Mouse (Mus musculus): ENCODE measurements around the gene Abca6.

Abca6 gene

DNA sequence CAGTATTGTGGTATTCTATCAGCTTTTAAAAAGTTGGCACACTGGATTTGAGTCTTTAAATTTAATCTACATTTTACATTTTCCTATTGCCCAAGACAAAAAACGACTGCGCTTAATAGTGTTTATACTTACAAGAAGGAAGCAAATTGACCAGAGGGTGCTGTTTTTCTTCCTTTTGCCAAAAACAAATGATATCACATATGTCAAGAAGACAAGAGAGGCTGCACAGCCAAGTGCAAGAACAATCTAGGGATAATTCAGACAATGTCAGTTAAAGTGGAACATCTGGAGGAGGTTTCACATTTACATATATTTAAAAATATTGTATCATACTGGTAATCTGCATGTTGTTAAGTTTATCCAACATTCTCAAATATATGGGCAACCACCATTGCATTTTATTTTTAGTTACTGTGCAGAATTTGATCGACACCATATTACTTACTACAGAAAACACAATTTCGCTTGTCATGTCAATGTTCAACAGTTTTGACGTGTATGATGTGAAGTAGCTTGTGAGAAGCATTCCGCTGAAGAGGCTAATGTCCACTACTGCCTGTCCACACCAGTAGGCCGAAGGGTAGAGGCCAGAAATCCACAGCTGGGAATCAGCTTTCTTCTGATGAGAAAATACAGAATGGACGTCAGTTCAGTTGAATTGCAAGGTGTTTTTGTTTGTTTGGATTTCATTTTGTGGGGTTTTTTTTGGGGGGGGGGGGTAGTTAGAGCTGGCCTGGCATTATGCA, 54.8 kb downstream of the Abca6 start:
- DNase-seq (ENCODE audit: low spot score in 2 of 2) = no peak

DNA sequence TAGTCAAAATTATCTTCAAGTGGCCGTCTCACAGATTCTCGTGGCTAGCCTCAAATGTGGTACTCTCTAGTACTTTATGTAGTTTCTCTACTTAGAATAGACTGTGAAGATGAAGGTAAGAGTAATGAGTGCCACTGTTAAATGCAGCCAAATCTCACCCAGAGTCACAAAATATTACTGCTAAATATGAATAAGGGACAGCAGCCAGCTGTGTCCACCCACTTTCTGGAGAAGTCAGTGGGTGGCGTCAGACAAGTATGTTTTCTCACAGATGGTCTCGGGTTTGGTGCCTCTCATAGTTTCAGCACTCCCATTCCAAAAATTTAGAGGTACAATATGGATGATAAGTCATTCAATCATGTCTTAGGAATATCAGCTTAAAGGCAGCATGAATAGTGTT, 56.3 kb downstream of the Abca6 start:
- no peak for DNase-seq (ENCODE audit: low spot score in 2 of 2)

DNA sequence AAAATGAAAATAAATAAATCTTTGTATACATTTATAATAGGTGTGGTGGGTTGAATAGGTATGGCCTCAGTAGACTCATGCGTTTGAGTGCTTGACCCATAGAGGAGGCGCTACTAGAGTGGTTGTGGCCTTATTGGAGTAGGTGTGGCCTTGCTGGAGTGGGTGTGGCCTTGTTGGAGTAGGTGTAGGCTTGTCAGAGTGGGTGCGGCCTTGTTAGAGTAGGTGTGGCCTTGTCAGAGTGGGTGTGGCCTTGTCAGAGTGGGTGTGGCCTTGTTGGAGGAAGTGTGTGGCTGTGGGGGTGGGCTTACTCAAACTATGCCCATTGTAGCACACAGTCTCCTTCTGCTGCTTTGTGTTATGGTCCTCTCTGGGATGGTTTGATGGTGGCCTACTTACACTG, 80.4 kb downstream of the Abca6 start:
- no peak for DNase-seq (ENCODE audit: low spot score in 2 of 2)

DNA sequence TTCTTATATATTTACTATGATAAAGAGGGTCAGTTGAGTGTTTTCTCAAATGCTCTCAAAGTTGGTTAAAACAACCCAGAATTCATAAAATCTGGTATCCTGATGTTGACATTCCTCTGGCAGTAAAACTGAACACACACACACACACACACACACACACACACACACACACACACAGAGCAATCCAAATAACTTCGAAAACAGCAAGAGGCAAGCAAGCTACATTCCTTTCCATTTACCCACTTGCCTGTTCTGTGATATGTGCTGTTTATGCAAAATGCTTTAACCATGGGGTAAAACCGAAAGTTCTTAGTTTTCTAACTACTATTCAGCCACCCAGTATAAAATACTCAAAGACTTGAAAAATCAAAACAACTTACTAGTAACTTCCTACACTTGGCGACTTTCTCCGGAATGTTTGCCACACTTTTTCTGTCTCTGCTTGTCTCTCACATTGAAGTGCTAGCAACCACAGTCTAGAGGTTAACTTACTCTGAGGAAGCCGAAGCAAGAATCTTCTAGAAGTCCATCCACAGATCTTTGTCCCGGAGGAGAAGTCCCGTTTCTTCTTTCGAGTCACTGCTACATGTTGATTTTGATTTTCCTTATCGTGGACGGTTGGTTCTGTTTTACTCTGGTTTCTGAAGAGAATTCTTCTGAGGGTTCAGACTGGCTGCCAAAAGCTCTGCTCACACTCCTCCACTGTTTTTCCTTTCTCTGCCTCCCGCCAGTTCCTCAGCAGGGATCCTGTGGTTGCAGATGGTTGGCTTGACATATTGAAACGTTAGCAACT, 83.9 kb downstream of the Abca6 start, which contains the start of gene Abca9:
Abca9 (minus strand) TSS at position 738 of the 793 bp plus-strand sequence.
- peak; percentile 17 to 32 for DNase-seq (ENCODE audit: low spot score in 2 of 2)

DNA sequence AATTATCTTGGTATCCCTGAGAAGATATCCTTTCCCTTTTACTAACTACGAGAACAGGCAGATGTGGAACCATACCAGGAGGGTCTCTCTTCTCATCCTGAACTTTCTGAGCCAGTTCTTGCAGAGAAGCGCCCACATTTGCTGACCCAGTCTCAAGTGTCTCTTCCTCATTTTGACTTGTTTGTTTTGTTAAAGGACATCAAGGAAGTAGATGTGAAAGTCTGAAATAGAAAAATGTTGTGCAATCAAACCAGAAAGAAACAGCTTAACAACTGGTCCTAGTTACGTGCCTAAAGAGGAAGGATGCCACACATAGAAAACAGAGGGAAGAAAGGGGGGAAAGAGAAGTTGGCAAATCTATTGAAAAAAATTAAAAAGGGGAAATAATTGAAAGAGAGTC, 85.8 kb downstream of the Abca6 start:
- DNase-seq (ENCODE audit: low spot score in 2 of 2) = no peak

DNA sequence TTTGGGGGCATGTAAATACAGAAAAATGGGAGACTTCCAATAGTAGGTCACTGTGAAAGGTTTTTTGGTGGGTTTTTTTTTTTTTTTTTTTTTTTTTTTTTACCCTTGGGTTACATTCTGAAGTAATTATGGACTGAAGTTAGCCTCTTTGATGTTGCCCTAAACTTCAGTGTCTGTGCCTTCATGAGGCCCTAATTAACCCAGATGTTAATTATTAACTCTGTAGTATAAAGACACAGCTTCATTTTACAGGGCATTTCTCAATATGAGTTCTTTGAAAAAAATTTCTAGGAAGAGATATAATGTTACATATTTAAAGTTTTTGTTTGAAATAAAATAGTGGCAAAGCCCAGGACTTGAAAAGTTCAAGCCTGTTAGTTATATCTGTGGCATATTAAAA, 86.2 kb downstream of the Abca6 start:
- no peak for DNase-seq (ENCODE audit: low spot score in 2 of 2)

DNA sequence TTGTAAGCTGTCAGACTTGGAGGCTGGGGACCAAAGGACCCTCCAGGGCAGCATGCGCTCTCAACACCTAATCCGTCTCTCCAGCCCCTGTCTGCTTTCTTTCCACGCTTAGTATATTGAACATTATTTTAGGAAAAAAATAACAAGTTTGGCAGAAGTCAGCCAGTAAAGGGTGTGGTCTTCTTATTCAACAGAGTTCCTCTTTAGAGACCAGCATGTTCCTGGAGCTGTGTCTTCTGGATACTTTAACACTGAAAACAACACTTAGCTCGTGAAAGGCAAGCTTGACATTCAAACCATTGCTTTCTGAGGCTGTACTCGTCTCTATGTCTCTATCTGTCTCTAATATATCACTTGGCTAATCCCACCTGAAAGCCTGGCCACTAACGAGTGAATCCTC, 94.5 kb downstream of the Abca6 start:
- DNase-seq (ENCODE audit: low spot score in 2 of 2) = no peak

DNA sequence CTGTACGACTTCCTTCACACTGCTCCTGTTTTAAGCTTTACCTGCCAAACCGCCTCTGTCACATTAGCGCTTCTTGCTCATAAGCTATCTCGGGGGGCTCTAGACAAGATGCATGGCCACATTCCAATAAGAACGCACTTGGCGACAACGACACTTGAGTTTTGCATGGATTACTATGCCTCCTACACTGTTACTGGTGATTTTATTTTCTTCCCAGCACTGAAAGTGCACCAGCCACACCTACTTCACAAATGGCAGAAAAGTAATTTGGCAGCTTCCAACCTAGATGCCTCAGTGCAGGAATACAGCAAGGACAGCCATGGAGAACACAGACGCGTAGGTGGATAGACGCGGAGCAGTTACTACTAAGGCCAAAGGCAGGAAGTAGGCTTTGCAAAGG, 95.6 kb downstream of the Abca6 start:
- no peak for DNase-seq (ENCODE audit: low spot score in 2 of 2)

DNA sequence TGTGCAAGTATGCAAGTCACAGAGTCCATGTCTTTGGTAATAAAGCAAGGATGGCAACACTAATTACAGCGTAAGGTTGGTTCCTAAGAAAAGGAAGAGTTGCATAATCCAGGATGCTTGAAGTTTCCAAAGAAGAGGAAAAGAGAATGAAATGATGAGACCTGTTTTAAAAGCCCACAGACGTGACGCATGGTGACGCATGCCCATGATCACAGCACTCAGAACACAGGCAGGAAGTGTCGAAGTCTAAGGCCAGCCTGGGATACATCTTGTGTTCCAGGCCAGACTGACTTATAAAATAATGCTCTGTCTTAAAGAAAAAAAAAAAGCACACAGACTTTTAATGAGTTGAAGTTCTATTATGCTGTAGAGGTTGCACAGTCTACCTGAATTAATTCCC, 103.9 kb downstream of the Abca6 start:
- no peak for DNase-seq (ENCODE audit: low spot score in 2 of 2)

DNA sequence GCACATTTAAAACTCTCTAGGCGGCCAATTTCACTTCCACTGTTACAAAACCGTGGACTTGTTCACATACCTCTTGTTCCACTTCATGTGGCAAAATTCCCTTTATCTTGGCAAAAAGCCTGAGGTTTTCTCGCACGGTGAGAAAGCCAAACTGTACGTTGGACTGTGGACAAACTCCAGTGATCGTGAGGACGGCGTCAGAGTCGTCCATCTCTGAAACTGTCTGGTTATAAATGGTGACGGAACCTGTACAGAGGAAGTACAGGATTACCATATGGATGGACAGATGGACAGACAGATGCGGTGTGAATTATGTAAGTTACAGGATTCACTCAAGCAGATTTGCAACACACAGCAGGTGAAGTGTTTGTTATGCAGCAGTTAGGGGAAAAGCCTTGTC, 106.2 kb downstream of the Abca6 start:
- DNase-seq (ENCODE audit: low spot score in 2 of 2) = no peak

DNA sequence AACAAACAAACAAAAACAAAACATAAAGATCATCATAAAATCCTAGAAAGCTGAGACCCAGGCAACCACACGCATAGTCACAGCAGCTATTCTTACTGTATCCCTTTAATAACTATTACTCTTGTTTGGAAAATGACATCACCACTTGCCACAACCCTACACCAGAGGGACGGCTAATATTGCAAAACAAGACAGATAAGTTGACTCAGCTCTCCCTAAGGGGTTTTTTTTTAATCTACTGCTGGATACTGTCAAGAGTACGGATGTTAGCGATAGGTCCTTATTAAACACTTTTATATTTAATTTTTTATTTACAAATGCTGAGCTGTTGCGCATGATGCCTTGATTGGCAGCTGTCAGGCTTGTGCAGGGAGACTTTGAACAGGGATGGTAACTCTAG, 120.8 kb downstream of the Abca6 start:
- no peak for DNase-seq (ENCODE audit: low spot score in 2 of 2)

Data from frontal cortex, postnatal 10 days (tissue).